Comparison of ENCODE assay signal across 9 mouse cellular contexts in genomic region chr3:27709096-27709905, GRCm38 (mm10). TPM values are rescaled to one million over a fixed set of nuclear protein-coding genes. Genes with fewer than 3 reads are reported as not detected.
A peak's percentile ranks its signal among the peaks of the same experiment; 100 is the strongest.
DNase-seq lines count a peak whose midpoint lies in the region; ATAC-seq lines count a peak whose summit lies in the region.
"Had no signal": no experiment of that assay in that cellular context is flagged by ENCODE, and none has a peak within 500 bp of the region (broad histone marks: within the 10 kb centered on the region; RNA-seq: fewer than 3 reads in every experiment).

No protein-coding gene starts in this region.

- H3K9ac ChIP-seq in embryonic facial prominence, embryonic 15.5 days: peak overlapping the region; percentile 69
- H3K9ac ChIP-seq in hindbrain, embryonic 16.5 days (ENCODE audit: low read depth, low read length): peak overlapping the region; percentile 86; the same call in 1 of the 2 replicates
- peak overlapping the region; percentile 55 for H3K9ac ChIP-seq in liver, embryonic 11.5 days (ENCODE audit: low read depth, low read length)
- H3K9ac ChIP-seq in neural tube, embryonic 14.5 days (replicated peaks; ENCODE audit: low read depth, low read length): peak overlapping the region; percentile 68

- peaks cover 31% of the 10 kb centered on the region for H3K4me1 ChIP-seq in embryonic facial prominence, embryonic 15.5 days
- H3K4me1 ChIP-seq in hindbrain, embryonic 16.5 days (ENCODE audit: control insufficient read depth, insufficient read depth, low read depth, low read length): peaks cover 7% of the 10 kb centered on the region
- H3K4me1 ChIP-seq in liver, embryonic 11.5 days (replicated peaks; ENCODE audit: control insufficient read depth, insufficient read depth, low read length): peaks cover 4% of the 10 kb centered on the region; the same call in 1 of the 2 replicates
- peaks cover 9% of the 10 kb centered on the region; the same call in 1 of the 2 replicates for H3K4me1 ChIP-seq in neural tube, embryonic 14.5 days (ENCODE audit: control insufficient read depth, insufficient read depth, low read length)

- ATAC-seq in embryonic facial prominence, embryonic 15.5 days (ENCODE audit: insufficient number of reproducible peaks, low FRiP score, low TSS enrichment, low read depth): no peak
- ATAC-seq in hindbrain, embryonic 16.5 days: no peak
- no peak for ATAC-seq in liver, embryonic 11.5 days (replicated peaks; ENCODE audit: low FRiP score)
- no peak for ATAC-seq in neural tube, embryonic 14.5 days (ENCODE audit: low read depth)

- H3K27ac ChIP-seq in embryonic facial prominence, embryonic 15.5 days (replicated peaks): peak overlapping the region; percentile 97
- H3K27ac ChIP-seq in hindbrain, embryonic 16.5 days (ENCODE audit: low read depth, low read length): no peak overlapping the region; the same call in 1 of the 2 replicates
- peak overlapping the region; percentile 91 for H3K27ac ChIP-seq in liver, embryonic 11.5 days (ENCODE audit: low read depth, low read length)
- H3K27ac ChIP-seq in neural tube, embryonic 14.5 days (ENCODE audit: low read depth, low read length): peak overlapping the region; percentile 83; the same call in 1 of the 2 replicates

- H3K27me3 ChIP-seq in embryonic facial prominence, embryonic 15.5 days: no peaks in the 10 kb centered on the region
- H3K27me3 ChIP-seq in hindbrain, embryonic 16.5 days (replicated peaks; ENCODE audit: control insufficient read depth, insufficient read depth, low read length): peaks cover 2% of the 10 kb centered on the region; the same call in 1 of the 2 replicates
- H3K27me3 ChIP-seq in liver, embryonic 11.5 days (replicated peaks; ENCODE audit: control insufficient read depth, insufficient read depth, low read length): peaks cover 15% of the 10 kb centered on the region
- no peaks in the 10 kb centered on the region for H3K27me3 ChIP-seq in neural tube, embryonic 14.5 days (ENCODE audit: control insufficient read depth, insufficient read depth, low read length)
- H3K27me3 ChIP-seq: Patski had no signal

- 6% methylated on average over 22 of the region's 22 CpGs for WGBS in embryonic facial prominence, embryonic 15.5 days
- 2% methylated on average over 22 of the region's 22 CpGs for WGBS in hindbrain, embryonic 16.5 days
- 19% methylated on average over 22 of the region's 22 CpGs for WGBS in liver, embryonic 11.5 days
- WGBS in neural tube, embryonic 14.5 days: 1% methylated on average over 22 of the region's 22 CpGs

- no peaks in the 10 kb centered on the region for H3K36me3 ChIP-seq in embryonic facial prominence, embryonic 15.5 days
- no peaks in the 10 kb centered on the region for H3K36me3 ChIP-seq in hindbrain, embryonic 16.5 days (ENCODE audit: control insufficient read depth, insufficient read depth, low read length)
- no peaks in the 10 kb centered on the region for H3K36me3 ChIP-seq in liver, embryonic 11.5 days (ENCODE audit: control insufficient read depth, insufficient read depth, low read length)
- no peaks in the 10 kb centered on the region for H3K36me3 ChIP-seq in neural tube, embryonic 14.5 days (ENCODE audit: control insufficient read depth, insufficient read depth, low read length)

- no peaks in the 10 kb centered on the region for H3K9me3 ChIP-seq in embryonic facial prominence, embryonic 15.5 days (replicated peaks)
- no peaks in the 10 kb centered on the region for H3K9me3 ChIP-seq in hindbrain, embryonic 16.5 days (ENCODE audit: control insufficient read depth, low read length)
- H3K9me3 ChIP-seq in liver, embryonic 11.5 days (ENCODE audit: control insufficient read depth, low read length): no peaks in the 10 kb centered on the region
- no peaks in the 10 kb centered on the region for H3K9me3 ChIP-seq in neural tube, embryonic 14.5 days (ENCODE audit: control insufficient read depth, low read length)

- H3K4me2 ChIP-seq in embryonic facial prominence, embryonic 15.5 days (replicated peaks): peak overlapping the region; percentile 50
- peak overlapping the region; percentile 74 for H3K4me2 ChIP-seq in hindbrain, embryonic 16.5 days (ENCODE audit: low read length)
- peak overlapping the region; percentile 82 for H3K4me2 ChIP-seq in liver, embryonic 11.5 days
- H3K4me2 ChIP-seq in neural tube, embryonic 14.5 days (ENCODE audit: low read depth, low read length): peak overlapping the region; percentile 69

- DNase-seq in heart, adult 18-20 months: peak; percentile 29 to 73
- no peak for DNase-seq in heart, postnatal 4 days
- no peak for DNase-seq in liver, embryonic 11.5 days (ENCODE audit: low spot score)
- no peak for DNase-seq in left cerebral cortex, adult 11 months (ENCODE audit: low spot score)
- DNase-seq in spleen, postnatal 36 days (ENCODE audit: low spot score in 2 of 2): no peak

- peak overlapping the region; percentile 94 for H3K4me3 ChIP-seq in embryonic facial prominence, embryonic 15.5 days (replicated peaks)
- H3K4me3 ChIP-seq in hindbrain, embryonic 16.5 days (ENCODE audit: low read length): peak overlapping the region; percentile 88
- H3K4me3 ChIP-seq in liver, embryonic 11.5 days (ENCODE audit: low read depth, low read length): peak overlapping the region; percentile 81
- H3K4me3 ChIP-seq in neural tube, embryonic 14.5 days (ENCODE audit: low read depth, low read length): peak overlapping the region; percentile 82

RNA-seq across cellular contexts. Expression of gene Fndc3b, which starts 1.8 kb away (rescaled TPM):
- total RNA-seq in heart, adult 18-20 months (2021): 10 to 100 TPM; 49.0 to 50.5 TPM
- 10 to 100 TPM; 83.4 to 89.7 TPM for total RNA-seq in heart, postnatal 4 days (2021)
- polyA plus RNA-seq in embryonic facial prominence, embryonic 15.5 days (2015; fragmentation: Nextera tagmentation; extraction: Ambion mirVana): 31.8 and 33.9 TPM in 2 replicates
- 7.5 and 9.4 TPM in 2 replicates for polyA plus RNA-seq in hindbrain, embryonic 16.5 days (2015; fragmentation: Nextera tagmentation; extraction: Ambion mirVana)
- 12.1 and 12.3 TPM in 2 replicates for polyA plus RNA-seq in liver, embryonic 11.5 days (2014; fragmentation: Nextera tagmentation; extraction: Ambion mirVana)
- 8.8 and 12.4 TPM in 2 replicates for polyA plus RNA-seq in neural tube, embryonic 14.5 days (2014; fragmentation: Nextera tagmentation; extraction: Ambion mirVana)

Comparison
In these comparisons a context has a peak if more than half of its experiments do, and no peak if none do; other contexts are left out.
1. DNase-seq: peak in heart, adult 18-20 months (2 of 2); none in heart, postnatal 4 days (single experiment), liver, embryonic 11.5 days (single experiment), left cerebral cortex, adult 11 months (single experiment) and spleen, postnatal 36 days (0 of 2).
2. Peak in every context shown above with its lines, with median percentiles within 50 percentile points of each other: H3K4me2 ChIP-seq, H3K4me3 ChIP-seq and H3K9ac ChIP-seq.